10 mouse cellular contexts compared by ENCODE assay signal in the genomic region with DNA sequence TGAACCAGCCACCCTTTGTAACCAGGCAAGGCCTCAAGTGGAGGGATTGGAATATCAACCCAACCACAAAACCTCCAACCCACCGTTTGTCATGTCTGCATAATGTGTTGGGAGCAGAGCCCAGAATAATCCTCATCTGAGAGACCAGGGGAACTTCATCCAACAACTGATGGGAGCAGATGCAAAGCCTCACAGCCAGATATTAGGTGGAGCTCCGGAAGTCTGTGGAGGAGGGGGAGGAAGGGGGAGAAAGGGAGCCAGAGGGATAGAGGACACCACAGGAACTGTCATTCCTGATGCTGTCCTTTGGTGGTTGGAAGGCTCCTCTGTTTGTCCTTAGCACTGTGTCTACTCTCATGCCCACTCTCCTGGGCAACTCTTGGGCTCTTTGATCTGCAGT. TPM values are rescaled to one million over a fixed set of nuclear protein-coding genes. Genes with fewer than 3 reads are reported as not detected.
DNase-seq lines count a peak whose midpoint lies in the region; ATAC-seq and TF ChIP-seq lines count a peak whose summit lies in the region.
"Had no signal": no experiment of that assay in that cellular context is flagged by ENCODE, and none has a peak within 500 bp of the region (broad histone marks: within the 10 kb centered on the region; RNA-seq: fewer than 3 reads in every experiment).

No protein-coding gene starts in this region.

- H3K36me3 ChIP-seq in kidney, embryonic 14.5 days (ENCODE audit: control insufficient read depth, insufficient read depth, low read length): no peaks in the 10 kb centered on the region
- H3K36me3 ChIP-seq in midbrain, postnatal 0 days (ENCODE audit: insufficient read depth, low read length): no peaks in the 10 kb centered on the region
- no peaks in the 10 kb centered on the region for H3K36me3 ChIP-seq in midbrain, embryonic 10.5 days
- no peaks in the 10 kb centered on the region for H3K36me3 ChIP-seq in intestine, embryonic 15.5 days
- no peaks in the 10 kb centered on the region for H3K36me3 ChIP-seq in stomach, embryonic 16.5 days (ENCODE audit: control insufficient read depth, insufficient read depth, low read length)
- H3K36me3 ChIP-seq: hindbrain, embryonic 13.5 days; neural tube, embryonic 13.5 days had no signal

- H3K4me1 ChIP-seq in kidney, embryonic 14.5 days (ENCODE audit: control insufficient read depth, insufficient read depth, low read length): no peaks in the 10 kb centered on the region
- no peaks in the 10 kb centered on the region for H3K4me1 ChIP-seq in midbrain, postnatal 0 days (ENCODE audit: insufficient read depth, low read length)
- no peaks in the 10 kb centered on the region for H3K4me1 ChIP-seq in midbrain, embryonic 10.5 days
- 0 out of 2 replicates have a peak, but pooled peaks cover 3% of the 10 kb centered on the region for H3K4me1 ChIP-seq in intestine, embryonic 15.5 days (replicated peaks)
- H3K4me1 ChIP-seq in stomach, embryonic 16.5 days (ENCODE audit: control insufficient read depth, insufficient read depth, low read length): peaks cover 5% of the 10 kb centered on the region; the same call in 1 of the 2 replicates

- WGBS in kidney, embryonic 14.5 days: 42% methylated on average over 2 of the region's 2 CpGs
- 47% methylated on average over 2 of the region's 2 CpGs for WGBS in midbrain, postnatal 0 days
- WGBS in midbrain, embryonic 10.5 days: 63% methylated on average over 2 of the region's 2 CpGs
- 35% methylated on average over 2 of the region's 2 CpGs for WGBS in intestine, embryonic 15.5 days
- 32% methylated on average over 2 of the region's 2 CpGs for WGBS in stomach, embryonic 16.5 days

- H3K9ac ChIP-seq in kidney, embryonic 14.5 days (ENCODE audit: low read depth, low read length): no peak overlapping the region
- H3K9ac ChIP-seq in midbrain, postnatal 0 days (replicated peaks; ENCODE audit: low read length, poor library complexity, severe bottlenecking): no peak overlapping the region
- H3K9ac ChIP-seq in intestine, embryonic 15.5 days: no peak overlapping the region
- no peak overlapping the region for H3K9ac ChIP-seq in stomach, embryonic 16.5 days (ENCODE audit: low read length)
- H3K9ac ChIP-seq: hindbrain, embryonic 13.5 days; neural tube, embryonic 13.5 days had no signal

- ATAC-seq in kidney, embryonic 14.5 days (ENCODE audit: low FRiP score, low TSS enrichment): 0 out of 2 replicates have a peak, but pooled peaks have one; percentile 44
- no peak for ATAC-seq in midbrain, postnatal 0 days (ENCODE audit: low FRiP score)
- peak; percentile 39; the same call in 1 of the 2 replicates for ATAC-seq in intestine, embryonic 15.5 days
- ATAC-seq in stomach, embryonic 16.5 days (ENCODE audit: insufficient read depth, low FRiP score): peak; percentile 68

- TF ChIP-seq CTCF in midbrain, postnatal 0 days (IDR thresholded peaks at IDR 0.05): no peak

- no peak overlapping the region for H3K4me2 ChIP-seq in kidney, embryonic 14.5 days (replicated peaks; ENCODE audit: low read depth, low read length)
- no peak overlapping the region for H3K4me2 ChIP-seq in midbrain, postnatal 0 days (ENCODE audit: low read depth, low read length, poor library complexity, severe bottlenecking)
- no peak overlapping the region for H3K4me2 ChIP-seq in intestine, embryonic 15.5 days (replicated peaks)
- H3K4me2 ChIP-seq in stomach, embryonic 16.5 days (ENCODE audit: low read depth, low read length): no peak overlapping the region
- H3K4me2 ChIP-seq: hindbrain, embryonic 13.5 days; neural tube, embryonic 13.5 days had no signal

- no peaks in the 10 kb centered on the region; the same call in 1 of the 2 replicates for H3K9me3 ChIP-seq in kidney, embryonic 14.5 days (ENCODE audit: control insufficient read depth, low read length)
- H3K9me3 ChIP-seq in midbrain, postnatal 0 days (ENCODE audit: low read length): no peaks in the 10 kb centered on the region
- H3K9me3 ChIP-seq in midbrain, embryonic 10.5 days (replicated peaks): no peaks in the 10 kb centered on the region
- H3K9me3 ChIP-seq in intestine, embryonic 15.5 days: no peaks in the 10 kb centered on the region
- no peaks in the 10 kb centered on the region for H3K9me3 ChIP-seq in stomach, embryonic 16.5 days (replicated peaks; ENCODE audit: control insufficient read depth, low read length)

- H3K27ac ChIP-seq in kidney, embryonic 14.5 days (ENCODE audit: low read depth, low read length): no peak overlapping the region
- no peak overlapping the region for H3K27ac ChIP-seq in midbrain, postnatal 0 days (ENCODE audit: low read depth, low read length)
- H3K27ac ChIP-seq in midbrain, embryonic 10.5 days (replicated peaks): no peak overlapping the region
- H3K27ac ChIP-seq in intestine, embryonic 15.5 days: no peak overlapping the region
- no peak overlapping the region for H3K27ac ChIP-seq in stomach, embryonic 16.5 days (ENCODE audit: low read length)
- H3K27ac ChIP-seq: hindbrain, embryonic 13.5 days; neural tube, embryonic 13.5 days had no signal

- no peaks in the 10 kb centered on the region for H3K27me3 ChIP-seq in kidney, embryonic 14.5 days (ENCODE audit: control insufficient read depth, insufficient read depth, low read length)
- H3K27me3 ChIP-seq in midbrain, postnatal 0 days (ENCODE audit: insufficient read depth, low read length): no peaks in the 10 kb centered on the region; the same call in 1 of the 2 replicates
- no peaks in the 10 kb centered on the region for H3K27me3 ChIP-seq in midbrain, embryonic 10.5 days (ENCODE audit: low read depth, poor library complexity, severe bottlenecking)
- H3K27me3 ChIP-seq in intestine, embryonic 15.5 days (replicated peaks): no peaks in the 10 kb centered on the region
- no peaks in the 10 kb centered on the region for H3K27me3 ChIP-seq in stomach, embryonic 16.5 days (ENCODE audit: control insufficient read depth, insufficient read depth, low read length)
- H3K27me3 ChIP-seq: hindbrain, embryonic 13.5 days; neural tube, embryonic 13.5 days had no signal

- no peak overlapping the region for H3K4me3 ChIP-seq in kidney, embryonic 14.5 days (ENCODE audit: low read length)
- no peak overlapping the region for H3K4me3 ChIP-seq in midbrain, postnatal 0 days (ENCODE audit: low read depth, low read length)
- no peak overlapping the region for H3K4me3 ChIP-seq in midbrain, embryonic 10.5 days
- H3K4me3 ChIP-seq in intestine, embryonic 15.5 days (replicated peaks): no peak overlapping the region
- no peak overlapping the region for H3K4me3 ChIP-seq in stomach, embryonic 16.5 days (replicated peaks; ENCODE audit: low read length)
- H3K4me3 ChIP-seq: hindbrain, embryonic 13.5 days; neural tube, embryonic 13.5 days had no signal

- DNase-seq in kidney, adult 8-10 months: no peak
- DNase-seq in midbrain, postnatal 0 days (ENCODE audit: low spot score): peak; percentile 21
- DNase-seq in midbrain, embryonic 10.5 days (ENCODE audit: low spot score): no peak
- DNase-seq in cerebellum, adult 9-10 months: no peak
- DNase-seq: layer of hippocampus, adult 9-11 months had no signal

RNA-seq across cellular contexts. Expression of a gene that starts 28.9 kb away (rescaled TPM):
- 50.8 and 67.1 TPM in 2 replicates for polyA plus RNA-seq in kidney, embryonic 14.5 days (2014; fragmentation: Nextera tagmentation; extraction: Ambion mirVana)
- total RNA-seq in midbrain, postnatal 0 days (2014; rRNA removed): 6.3 and 8.9 TPM in 2 replicates
- 1.4 and 2.1 TPM in 2 replicates for polyA plus RNA-seq in midbrain, postnatal 0 days (2015; fragmentation: Nextera tagmentation; extraction: Ambion mirVana)
- 43.3 and 47.1 TPM in 2 replicates for polyA plus RNA-seq in midbrain, embryonic 10.5 days (2016; fragmentation: Nextera tagmentation; extraction: Ambion mirVana)
- 37.6 and 38.1 TPM in 2 replicates for polyA plus RNA-seq in intestine, embryonic 15.5 days (2015; fragmentation: Nextera tagmentation; extraction: Ambion mirVana)
- 27.7 and 34.4 TPM in 2 replicates for polyA plus RNA-seq in stomach, embryonic 16.5 days (2015; fragmentation: Nextera tagmentation; extraction: Ambion mirVana)
